ENCODE assay signal across 30 mouse cellular contexts in the genomic region with DNA sequence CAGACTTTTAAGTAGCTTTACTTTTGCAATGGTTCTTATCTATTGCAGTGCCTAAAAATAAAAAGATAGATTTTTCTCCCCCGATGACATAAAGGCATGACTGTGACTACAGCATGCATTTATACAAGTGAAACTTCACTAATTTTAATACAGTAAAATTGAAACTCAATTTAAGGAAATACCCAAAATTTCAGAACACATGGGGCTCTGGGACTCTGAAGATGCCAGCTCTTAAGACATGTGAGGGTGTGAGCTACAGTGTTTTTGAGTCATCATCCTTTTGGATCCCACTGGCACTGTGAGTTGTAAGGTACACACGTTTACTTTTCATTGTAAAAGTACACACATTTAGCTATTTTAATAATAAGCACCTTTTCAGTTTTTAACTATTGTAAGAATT.
DNase-seq lines count a peak whose midpoint lies in the region; ATAC-seq lines count a peak whose summit lies in the region.
"Had no signal": no experiment of that assay in that cellular context is flagged by ENCODE, and none has a peak within 500 bp of the region (broad histone marks: within the 10 kb centered on the region; RNA-seq: fewer than 3 reads in every experiment).

No protein-coding gene starts in this region.

- no peaks in the 10 kb centered on the region for H3K4me1 ChIP-seq in midbrain, embryonic 11.5 days (ENCODE audit: control insufficient read depth, insufficient read depth, low read length)
- H3K4me1 ChIP-seq in midbrain, embryonic 14.5 days (ENCODE audit: control insufficient read depth, insufficient read depth, low read length): no peaks in the 10 kb centered on the region
- no peaks in the 10 kb centered on the region for H3K4me1 ChIP-seq in forebrain, embryonic 14.5 days (ENCODE audit: control insufficient read depth, insufficient read depth, low read length)
- H3K4me1 ChIP-seq: embryonic facial prominence, embryonic 10.5 days; embryonic facial prominence, embryonic 13.5 days; forebrain, embryonic 12.5 days had no signal

- no peaks in the 10 kb centered on the region for H3K27me3 ChIP-seq in midbrain, embryonic 11.5 days (ENCODE audit: control insufficient read depth, insufficient read depth, low read length)
- no peaks in the 10 kb centered on the region for H3K27me3 ChIP-seq in midbrain, embryonic 14.5 days (ENCODE audit: control insufficient read depth, insufficient read depth, low read length)
- no peaks in the 10 kb centered on the region for H3K27me3 ChIP-seq in forebrain, embryonic 14.5 days (replicated peaks; ENCODE audit: control insufficient read depth, insufficient read depth, low read length)
- H3K27me3 ChIP-seq: embryonic facial prominence, embryonic 13.5 days; forebrain, embryonic 12.5 days; heart, embryonic 13.5 days had no signal

- ATAC-seq in midbrain, embryonic 11.5 days (ENCODE audit: low FRiP score): no peak
- ATAC-seq in midbrain, embryonic 14.5 days (ENCODE audit: low FRiP score, low TSS enrichment): no peak
- peak; percentile 22; the same call in 1 of the 2 replicates for ATAC-seq in common myeloid progenitor, adult 5-6 weeks (replicated peaks; ENCODE audit: low read depth, poor library complexity, severe bottlenecking)
- peak; percentile 57 for ATAC-seq in megakaryocyte, adult 5-6 weeks (ENCODE audit: poor library complexity, severe bottlenecking)
- ATAC-seq in forebrain, embryonic 14.5 days: no peak
- ATAC-seq: CD4-positive, CD25-positive, alpha-beta regulatory T cell, adult 4 months; forebrain, embryonic 16.5 days; hindbrain, postnatal 0 days; intestine, postnatal 0 days had no signal

- no peaks in the 10 kb centered on the region for H3K9me3 ChIP-seq in midbrain, embryonic 11.5 days (ENCODE audit: control insufficient read depth, low read length)
- H3K9me3 ChIP-seq in midbrain, embryonic 14.5 days (ENCODE audit: control insufficient read depth, low read length): no peaks in the 10 kb centered on the region
- H3K9me3 ChIP-seq in forebrain, embryonic 14.5 days (replicated peaks; ENCODE audit: control insufficient read depth, low read length): no peaks in the 10 kb centered on the region
- H3K9me3 ChIP-seq: embryonic facial prominence, embryonic 10.5 days; embryonic facial prominence, embryonic 13.5 days; forebrain, embryonic 12.5 days; heart, embryonic 10.5 days; heart, embryonic 13.5 days had no signal

- H3K36me3 ChIP-seq in midbrain, embryonic 11.5 days (ENCODE audit: control insufficient read depth, insufficient read depth, low read length): peaks cover 2% of the 10 kb centered on the region; the same call in 1 of the 2 replicates
- H3K36me3 ChIP-seq in midbrain, embryonic 14.5 days (ENCODE audit: control insufficient read depth, insufficient read depth, low read length): peaks cover 26% of the 10 kb centered on the region
- H3K36me3 ChIP-seq in forebrain, embryonic 14.5 days (ENCODE audit: control insufficient read depth, insufficient read depth, low read length): peaks cover 18% of the 10 kb centered on the region; the same call in 1 of the 2 replicates

- 86% methylated on average over 2 of the region's 2 CpGs for WGBS in midbrain, embryonic 11.5 days
- 94% methylated on average over 2 of the region's 2 CpGs for WGBS in midbrain, embryonic 14.5 days
- WGBS in forebrain, embryonic 14.5 days: 92% methylated on average over 2 of the region's 2 CpGs

- no peak overlapping the region for H3K9ac ChIP-seq in midbrain, embryonic 11.5 days (ENCODE audit: low read length)
- H3K9ac ChIP-seq in midbrain, embryonic 14.5 days (replicated peaks; ENCODE audit: low read length): no peak overlapping the region
- H3K9ac ChIP-seq in forebrain, embryonic 14.5 days (ENCODE audit: low read length): no peak overlapping the region
- H3K9ac ChIP-seq: embryonic facial prominence, embryonic 13.5 days; forebrain, embryonic 12.5 days; heart, embryonic 13.5 days; hindbrain, embryonic 14.5 days had no signal

- no peak overlapping the region for H3K27ac ChIP-seq in midbrain, embryonic 11.5 days (ENCODE audit: low read depth, low read length)
- H3K27ac ChIP-seq in midbrain, embryonic 14.5 days (replicated peaks; ENCODE audit: low read depth, low read length): no peak overlapping the region
- no peak overlapping the region for H3K27ac ChIP-seq in forebrain, embryonic 14.5 days (ENCODE audit: low read depth, low read length)
- H3K27ac ChIP-seq: embryonic facial prominence, embryonic 10.5 days; embryonic facial prominence, embryonic 13.5 days; forebrain, embryonic 12.5 days; gastrocnemius, adult 2 months; heart, embryonic 10.5 days; heart, embryonic 13.5 days; hindbrain, embryonic 14.5 days; hindbrain, postnatal 0 days had no signal

- no peak overlapping the region for H3K4me3 ChIP-seq in midbrain, embryonic 11.5 days (ENCODE audit: low read depth, low read length)
- H3K4me3 ChIP-seq in midbrain, embryonic 14.5 days (replicated peaks; ENCODE audit: low read depth, low read length): no peak overlapping the region
- H3K4me3 ChIP-seq in forebrain, embryonic 14.5 days (ENCODE audit: low read depth, low read length): no peak overlapping the region
- H3K4me3 ChIP-seq: embryonic facial prominence, embryonic 10.5 days; embryonic facial prominence, embryonic 13.5 days; erythroblast, embryonic 14.5 days; forebrain, embryonic 12.5 days; gastrocnemius, adult 2 months; heart, embryonic 10.5 days; heart, embryonic 13.5 days had no signal

- DNase-seq in midbrain, embryonic 11.5 days (ENCODE audit: low spot score, missing footprints): peak; percentile 19
- DNase-seq in midbrain, embryonic 14.5 days: no peak
- DNase-seq in gastrocnemius, postnatal 25 days: no peak
- DNase-seq in forebrain, embryonic 14.5 days (ENCODE audit: low spot score): no peak
- DNase-seq in layer of hippocampus, postnatal 10 days (ENCODE audit: low spot score in 2 of 2): no peak
- DNase-seq: adrenal gland, postnatal 10 days; adrenal gland, postnatal 36 days; cerebellum, adult 11 months; cerebellum, adult 2 months; cerebellum, adult 9-11 months; cerebellum, postnatal 25 days; embryo, embryonic 11 days; gastrocnemius, adult 2 months; gastrocnemius, postnatal 36 days; heart, adult 18-20 months; heart, postnatal 14 days; heart, postnatal 4 days had no signal

- no peak overlapping the region for H3K4me2 ChIP-seq in midbrain, embryonic 11.5 days
- H3K4me2 ChIP-seq in midbrain, embryonic 14.5 days (ENCODE audit: low read length): no peak overlapping the region
- H3K4me2 ChIP-seq in forebrain, embryonic 14.5 days (ENCODE audit: low read length): no peak overlapping the region
- H3K4me2 ChIP-seq: embryonic facial prominence, embryonic 13.5 days; forebrain, embryonic 12.5 days; heart, embryonic 13.5 days; hindbrain, embryonic 14.5 days had no signal

Comparison
In these comparisons a context has a peak if more than half of its experiments do, and no peak if none do; other contexts are left out.
1. ATAC-seq: peak in common myeloid progenitor, adult 5-6 weeks (single experiment) and megakaryocyte, adult 5-6 weeks (single experiment); none in midbrain, embryonic 11.5 days (single experiment), midbrain, embryonic 14.5 days (single experiment) and forebrain, embryonic 14.5 days (single experiment).